Mouse (Mus musculus) stomach, embryonic 14.5 days (tissue): ENCODE data around the gene Lamb1. TPM values are rescaled to one million over a fixed set of nuclear protein-coding genes. Genes with fewer than 3 reads are reported as not detected.

Experiments used
- ATAC-seq: fragments of 200-750 bp; cut with Nextera tagmentation; 2 replicates; pipeline ENCODE4 v1.8.0; 2017; ENCODE audit warnings: low read depth, moderate TSS enrichment; ENCODE audit not compliant: insufficient number of reproducible peaks, insufficient read depth, low FRiP score
- H3K27ac ChIP-seq: fragments of 300-500 bp; sonication (generic); 2 replicates; pipeline ENCODE4 v1.5.1; 2014; ENCODE audit warnings: mild to moderate bottlenecking, low read length, moderate library complexity, mixed read lengths
- H3K27me3 ChIP-seq: fragments of 300-500 bp; sonication (generic); 2 replicates; pipeline ENCODE4 v1.6.1; 2014; ENCODE audit warnings: low read length, control low read depth, mixed read lengths; ENCODE audit not compliant: control insufficient read depth, insufficient read depth
- H3K36me3 ChIP-seq: fragments of 300-500 bp; sonication (generic); 2 replicates; pipeline ENCODE4 v1.6.1; 2014; ENCODE audit warnings: mild to moderate bottlenecking, control low read depth, low read length, moderate library complexity, mixed read lengths; ENCODE audit not compliant: control insufficient read depth, insufficient read depth
- H3K4me1 ChIP-seq: fragments of 300-500 bp; sonication (generic); 2 replicates; pipeline ENCODE4 v1.6.1; 2014; ENCODE audit warnings: low read length, control low read depth, mixed read lengths; ENCODE audit not compliant: control insufficient read depth, insufficient read depth
- H3K4me2 ChIP-seq: fragments of 300-500 bp; sonication (generic); replicated peaks from 2 replicates; pipeline ENCODE4 v1.6.1; 2014; ENCODE audit warnings: low read depth, low read length, control low read depth
- H3K4me3 ChIP-seq: fragments of 300-500 bp; sonication (generic); 2 replicates; pipeline ENCODE4 v1.5.1; 2014; ENCODE audit warnings: low read depth, low read length, control low read depth
- H3K9ac ChIP-seq: fragments of 300-500 bp; sonication (generic); replicated peaks from 2 replicates; pipeline ENCODE4 v1.6.1; 2014; ENCODE audit warnings: low read depth, mild to moderate bottlenecking, control low read depth, low read length, moderate library complexity, mixed read lengths
- H3K9me3 ChIP-seq: fragments of 300-500 bp; sonication (generic); 2 replicates; pipeline ENCODE4 v1.6.1; 2016; ENCODE audit warnings: low read depth, low read length, control low read depth; ENCODE audit not compliant: control insufficient read depth
- WGBS: fragments of 180-500 bp; shearing (Covaris S2); extraction: QIAGEN DNeasy Blood & Tissue Kit; methylation state at CpG from one replicate; pipeline ENCODE4 v1.1.7; 2014; 5-methylcytosine and 5-hydroxymethylcytosine counted together
- polyA plus RNA-seq: library from polyadenylated mRNA; unstranded; fragments of >200 nt; fragmentation: Nextera tagmentation; extraction: Ambion mirVana; gene quantifications from 2 replicates; pipeline ENCODE4 v1.2.1, GENCODE M21; 2014

Lamb1 gene
- polyA plus RNA-seq, 1 experiment from 2014 or later: 98.2 TPM

DNA sequence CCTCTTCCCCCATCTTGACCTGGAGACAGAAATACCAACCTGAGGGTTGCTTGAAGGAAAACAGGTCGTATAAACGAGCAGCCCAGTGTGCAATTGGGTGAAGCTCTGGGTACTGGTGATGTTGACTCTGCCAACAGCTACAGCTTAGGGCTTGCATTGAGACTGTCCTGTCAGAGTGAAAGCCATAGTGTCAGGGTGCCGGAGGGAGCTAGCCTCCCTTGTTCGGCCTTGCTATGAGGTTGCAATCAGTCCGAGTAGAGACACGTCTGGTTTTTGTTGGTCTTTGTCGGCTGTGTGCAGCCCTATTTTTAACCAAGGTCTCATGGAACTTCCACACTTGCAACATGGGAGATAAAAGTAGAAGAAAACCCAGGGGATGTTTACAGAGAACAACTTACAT lies 15.3 kb downstream of the Lamb1 start:
- WGBS: 62% methylated on average over 7 of the region's 7 CpGs
- H3K4me3 ChIP-seq: no peak overlapping the region
- H3K36me3 ChIP-seq: peaks cover 77% of the 10 kb centered on the region

DNA sequence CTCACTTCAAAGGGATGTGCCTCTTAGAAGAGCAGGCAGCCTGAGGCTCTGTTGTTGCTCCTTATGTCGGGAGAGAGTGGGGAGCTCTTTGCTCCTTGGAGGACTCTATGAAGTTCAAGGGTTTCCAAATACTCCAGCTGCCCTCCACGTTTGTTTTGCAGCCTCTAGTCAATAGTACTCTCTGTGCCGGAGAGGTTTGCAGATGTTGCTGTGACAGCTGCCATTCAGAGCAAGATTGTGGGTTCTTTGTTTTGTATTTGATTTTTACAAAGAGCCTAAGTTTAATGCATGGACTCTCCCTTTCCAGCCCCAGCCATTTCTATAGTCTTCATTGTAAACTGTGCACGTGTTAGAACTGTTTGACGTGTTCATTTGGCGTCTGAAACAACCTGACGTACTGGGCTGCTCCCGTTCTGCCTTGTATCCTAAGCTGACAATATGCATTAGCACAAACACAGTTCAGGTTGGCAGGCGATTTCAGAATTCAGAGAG lies 16.1 kb downstream of the Lamb1 start:
- H3K4me3 ChIP-seq: no peak overlapping the region
- peaks cover 82% of the 10 kb centered on the region for H3K36me3 ChIP-seq
- H3K9ac ChIP-seq: no peak overlapping the region
- no peaks in the 10 kb centered on the region for H3K9me3 ChIP-seq
- H3K27ac ChIP-seq: no peak overlapping the region
- no peak overlapping the region for H3K4me2 ChIP-seq
- H3K27me3 ChIP-seq: no peaks in the 10 kb centered on the region
- 0 out of 2 replicates have a peak, but pooled peaks have one; percentile 23 for ATAC-seq
- 0 out of 2 replicates have a peak, but pooled peaks cover 3% of the 10 kb centered on the region for H3K4me1 ChIP-seq
- 67% methylated on average over 9 of the region's 9 CpGs for WGBS

More for the DNA sequence above, 15.3 kb downstream of the Lamb1 start:
- Histone ChIP-seq H3K9me3 (no peaks in the 10 kb centered on the region), H3K9ac (no peak overlapping the region), H3K4me2 (no peak overlapping the region), H3K4me1 (peaks cover 9% of the 10 kb centered on the region), H3K27me3 (no peaks in the 10 kb centered on the region), H3K27ac (no peak overlapping the region)
- ATAC-seq: no peak

DNA sequence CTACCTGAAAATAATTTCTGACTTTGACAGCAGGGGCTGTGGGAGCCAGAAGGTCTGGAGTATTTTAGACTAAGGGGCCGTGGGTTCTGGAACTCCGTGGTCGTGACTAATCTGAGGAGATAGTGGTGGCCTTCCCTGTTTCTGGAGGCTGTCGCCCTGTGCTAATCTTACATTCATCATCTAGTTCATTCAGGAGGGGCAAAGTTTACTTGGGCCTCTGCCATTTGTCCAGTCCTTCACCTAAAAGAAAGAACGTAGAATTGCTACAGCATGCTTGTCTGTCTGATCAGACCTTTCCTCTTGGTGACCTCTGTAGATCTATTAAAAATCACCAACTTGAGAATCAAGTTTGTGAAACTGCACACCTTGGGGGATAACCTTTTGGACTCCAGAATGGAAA lies 17.2 kb downstream of the Lamb1 start:
- Histone ChIP-seq H3K4me3 (no peak overlapping the region), H3K4me1 (0 out of 2 replicates have a peak, but pooled peaks cover 3% of the 10 kb centered on the region), H3K9me3 (no peaks in the 10 kb centered on the region), H3K27me3 (no peaks in the 10 kb centered on the region), H3K4me2 (no peak overlapping the region), H3K9ac (no peak overlapping the region), H3K36me3 (peaks cover 82% of the 10 kb centered on the region), H3K27ac (no peak overlapping the region)
- 65% methylated on average over 5 of the region's 5 CpGs for WGBS
- no peak for ATAC-seq

DNA sequence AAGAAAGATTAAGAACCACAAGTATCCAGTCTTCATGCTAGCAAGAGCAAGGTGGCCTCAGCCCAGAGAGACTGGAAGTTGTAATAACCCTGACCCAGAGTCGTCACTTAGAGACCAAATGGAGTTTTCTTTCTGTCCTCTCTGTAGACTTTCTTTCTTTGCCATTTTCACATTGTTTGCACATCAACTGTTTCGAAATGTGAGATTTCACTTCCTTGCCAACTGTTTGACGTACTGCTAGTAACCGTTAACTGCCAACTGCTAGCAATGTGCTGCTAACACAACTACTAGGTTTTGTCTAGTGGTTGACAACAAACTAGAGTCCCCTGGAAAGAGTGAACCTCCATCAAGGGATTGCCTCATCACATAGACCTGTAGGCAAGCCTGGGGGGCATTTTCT lies 18.1 kb downstream of the Lamb1 start:
- Histone ChIP-seq H3K36me3 (peaks cover 86% of the 10 kb centered on the region), H3K4me3 (no peak overlapping the region), H3K4me2 (no peak overlapping the region), H3K9me3 (no peaks in the 10 kb centered on the region), H3K4me1 (0 out of 2 replicates have a peak, but pooled peaks cover 3% of the 10 kb centered on the region), H3K27me3 (no peaks in the 10 kb centered on the region), H3K9ac (no peak overlapping the region), H3K27ac (no peak overlapping the region)
- ATAC-seq: no peak
- 80% methylated on average over 4 of the region's 4 CpGs for WGBS

DNA sequence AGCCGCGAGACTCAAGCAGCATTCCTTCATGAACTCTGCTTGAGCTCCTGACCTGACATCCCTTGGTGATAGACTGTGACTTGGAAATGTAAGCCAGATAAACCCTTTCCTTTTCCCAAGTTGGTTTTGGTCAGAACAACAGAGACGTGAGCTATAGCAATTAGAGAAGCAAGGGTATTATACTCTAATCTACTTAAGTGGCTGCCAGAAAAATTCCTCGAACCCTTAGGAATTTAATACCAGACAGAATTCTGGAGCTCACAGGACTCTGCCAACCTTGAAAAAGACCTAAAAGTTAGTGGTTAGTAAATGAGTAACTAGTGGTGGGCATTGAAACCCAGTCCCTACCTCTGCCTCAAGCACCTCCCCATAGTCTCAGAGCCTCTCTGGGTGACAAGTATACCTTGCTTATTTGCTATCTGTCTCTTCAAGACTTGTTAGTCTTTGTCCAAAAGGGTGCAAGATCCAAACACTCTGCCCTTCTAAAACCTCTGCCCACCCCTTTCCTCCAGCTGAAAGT lies 18.6 kb downstream of the Lamb1 start:
- H3K36me3 ChIP-seq: peaks cover 85% of the 10 kb centered on the region

DNA sequence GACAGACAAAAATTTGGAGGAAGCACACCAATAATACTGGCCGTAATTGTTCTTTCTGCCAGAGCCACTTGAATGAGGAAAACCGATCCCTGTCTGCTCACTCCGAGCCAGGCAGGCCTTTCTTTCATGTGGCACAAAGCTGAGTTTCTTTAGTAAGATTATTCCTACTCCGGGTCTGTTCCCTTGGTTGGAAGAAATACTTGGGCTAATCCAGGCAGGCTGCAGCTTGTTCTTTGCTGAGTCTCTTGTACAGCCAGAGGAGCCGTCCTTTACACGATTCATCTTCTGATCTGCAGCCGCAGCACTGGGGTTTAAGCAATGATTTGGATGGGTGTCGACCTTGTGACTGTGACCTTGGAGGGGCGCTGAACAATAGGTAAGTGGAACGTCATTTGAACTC lies 24.0 kb downstream of the Lamb1 start:
- peaks cover 75% of the 10 kb centered on the region for H3K36me3 ChIP-seq
- H3K9ac ChIP-seq: no peak overlapping the region
- no peak overlapping the region for H3K4me2 ChIP-seq
- peaks cover 10% of the 10 kb centered on the region for H3K4me1 ChIP-seq
- no peak for ATAC-seq
- no peaks in the 10 kb centered on the region for H3K27me3 ChIP-seq
- 85% methylated on average over 10 of the region's 10 CpGs for WGBS
- H3K4me3 ChIP-seq: no peak overlapping the region
- no peak overlapping the region for H3K27ac ChIP-seq
- peaks cover 5% of the 10 kb centered on the region; the same call in 1 of the 2 replicates for H3K9me3 ChIP-seq

More for the DNA sequence above, 18.6 kb downstream of the Lamb1 start:
- no peaks in the 10 kb centered on the region for H3K9me3 ChIP-seq
- H3K27ac ChIP-seq: peak overlapping the region; percentile 39; the same call in 1 of the 2 replicates
- no peaks in the 10 kb centered on the region for H3K27me3 ChIP-seq
- WGBS: 44% methylated on average over 4 of the region's 4 CpGs
- no peak overlapping the region for H3K9ac ChIP-seq
- H3K4me2 ChIP-seq: no peak overlapping the region
- H3K4me1 ChIP-seq: 0 out of 2 replicates have a peak, but pooled peaks cover 3% of the 10 kb centered on the region
- ATAC-seq: no peak
- no peak overlapping the region for H3K4me3 ChIP-seq

DNA sequence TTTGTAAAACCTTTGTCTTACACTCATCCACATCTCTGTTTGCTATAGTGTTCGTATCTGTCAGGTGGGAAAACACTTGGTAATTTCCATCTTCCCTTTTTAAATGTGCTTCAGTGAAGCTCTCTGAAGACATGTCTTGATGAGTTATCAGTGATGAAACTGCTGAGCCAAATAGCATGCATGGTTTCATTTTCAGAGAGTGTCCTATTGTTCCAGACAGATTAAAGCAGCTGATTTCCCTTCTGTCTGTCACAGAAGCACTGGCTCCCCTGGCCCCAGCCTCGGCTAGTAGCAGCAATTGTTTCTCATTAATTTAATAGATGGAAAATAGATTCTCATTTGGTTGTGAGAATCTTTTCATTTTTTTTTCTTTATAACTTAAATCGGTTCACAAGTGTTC lies 25.9 kb downstream of the Lamb1 start:
- Histone ChIP-seq H3K4me3 (no peak overlapping the region), H3K27ac (no peak overlapping the region), H3K4me1 (peaks cover 26% of the 10 kb centered on the region), H3K9ac (no peak overlapping the region), H3K9me3 (peaks cover 5% of the 10 kb centered on the region; the same call in 1 of the 2 replicates), H3K4me2 (no peak overlapping the region), H3K36me3 (peaks cover 61% of the 10 kb centered on the region), H3K27me3 (no peaks in the 10 kb centered on the region)
- 83% methylated on average over 3 of the region's 3 CpGs for WGBS
- ATAC-seq: no peak

DNA sequence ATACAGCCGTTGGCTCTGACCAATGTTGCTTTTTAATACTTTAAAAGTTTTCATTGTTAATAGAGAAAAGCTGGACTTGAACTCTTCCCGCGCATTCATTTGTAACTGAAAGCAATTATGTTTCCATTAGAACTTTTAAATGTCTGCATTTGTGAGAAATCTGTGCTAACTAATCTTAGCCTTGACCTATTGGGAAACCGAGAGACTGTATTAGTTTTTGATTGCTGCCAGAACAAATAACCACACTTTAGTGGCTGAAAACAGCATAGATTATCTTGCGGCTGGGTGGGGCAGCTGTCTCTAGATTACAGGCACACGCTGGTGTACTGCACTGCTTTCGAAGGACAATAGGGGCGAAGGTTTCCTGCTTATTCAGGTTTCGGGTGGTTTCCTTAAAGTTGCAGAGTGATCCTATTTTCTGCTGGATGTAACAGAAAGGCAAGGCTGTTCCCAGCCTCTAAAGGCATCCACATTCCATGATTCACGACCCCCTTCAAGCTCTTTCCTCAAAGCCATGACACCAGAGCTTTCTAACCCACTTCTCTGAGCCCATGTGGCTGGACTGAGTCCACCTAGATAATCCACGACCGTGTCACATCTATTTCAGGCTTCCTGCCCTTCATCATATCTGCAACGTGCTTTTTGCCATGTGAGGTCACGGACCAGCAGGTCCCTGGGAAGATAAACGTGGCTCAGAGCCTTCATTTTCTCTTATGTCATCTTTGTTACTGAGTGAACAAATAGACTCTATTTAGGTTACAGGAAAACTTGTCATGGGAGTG lies 28.5 kb downstream of the Lamb1 start:
- Histone ChIP-seq H3K4me3 (no peak overlapping the region), H3K9me3 (peaks cover 5% of the 10 kb centered on the region; the same call in 1 of the 2 replicates), H3K27me3 (no peaks in the 10 kb centered on the region), H3K36me3 (peaks cover 54% of the 10 kb centered on the region), H3K4me2 (no peak overlapping the region), H3K4me1 (peaks cover 26% of the 10 kb centered on the region), H3K9ac (no peak overlapping the region), H3K27ac (peak overlapping the region; percentile 53; the same call in 1 of the 2 replicates)
- WGBS: 50% methylated on average over 15 of the region's 15 CpGs
- ATAC-seq: no peak
